Mouse (Mus musculus): ENCODE results near the gene Ggta1. TPM values are rescaled to one million over a fixed set of nuclear protein-coding genes. Genes with fewer than 3 reads are reported as not detected.

Gene Ggta1
- polyA plus RNA-seq, 1 experiment from 2014 or later: 5.0 TPM

GRCm38 (mm10) chr2:35419243-35419642 lies 43.8 kb downstream of the Ggta1 start:
- H3K27ac ChIP-seq: no peak overlapping the region
- peaks cover 9% of the 10 kb centered on the region; the same call in 1 of the 2 replicates for H3K36me3 ChIP-seq
- WGBS: 89% methylated on average over 4 of the region's 4 CpGs
- no peaks in the 10 kb centered on the region for H3K27me3 ChIP-seq (ENCODE audit: insufficient read depth, poor library complexity, severe bottlenecking)
- H3K4me1 ChIP-seq (replicated peaks): no peaks in the 10 kb centered on the region
- DNase-seq (ENCODE audit: low spot score): no peak
- H3K9me3 ChIP-seq: peaks cover 5% of the 10 kb centered on the region; the same call in 1 of the 2 replicates
- no peak overlapping the region for H3K4me3 ChIP-seq

GRCm38 (mm10) chr2:35417231-35417630 lies 45.8 kb downstream of the Ggta1 start:
- peaks cover 9% of the 10 kb centered on the region; the same call in 1 of the 2 replicates for H3K36me3 ChIP-seq
- H3K4me1 ChIP-seq (replicated peaks): peaks cover 5% of the 10 kb centered on the region; the same call in 1 of the 2 replicates
- no peaks in the 10 kb centered on the region for H3K27me3 ChIP-seq (ENCODE audit: insufficient read depth, poor library complexity, severe bottlenecking)
- no peak overlapping the region for H3K27ac ChIP-seq
- H3K9me3 ChIP-seq: peaks cover 5% of the 10 kb centered on the region; the same call in 1 of the 2 replicates
- WGBS: 81% methylated on average over 1 of the region's 1 CpGs
- no peak overlapping the region for H3K4me3 ChIP-seq
- DNase-seq (ENCODE audit: low spot score): no peak

- Histone ChIP-seq H3K36me3 (peaks cover 9% of the 10 kb centered on the region; the same call in 1 of the 2 replicates), H3K27ac (no peak overlapping the region), H3K27me3 (ENCODE audit: insufficient read depth, poor library complexity, severe bottlenecking) (no peaks in the 10 kb centered on the region), H3K4me3 (no peak overlapping the region), H3K4me1 (replicated peaks) (peaks cover 5% of the 10 kb centered on the region; the same call in 1 of the 2 replicates), H3K9me3 (peaks cover 5% of the 10 kb centered on the region; the same call in 1 of the 2 replicates)
- no peak for DNase-seq (ENCODE audit: low spot score)
- WGBS: 81% methylated on average over 6 of the region's 6 CpGs
Observed at GRCm38 (mm10) chr2:35416473-35416872, 46.6 kb downstream of the Ggta1 start.

GRCm38 (mm10) chr2:35412810-35413209 lies 50.2 kb downstream of the Ggta1 start:
- no peaks in the 10 kb centered on the region for H3K27me3 ChIP-seq (ENCODE audit: insufficient read depth, poor library complexity, severe bottlenecking)
- no peak overlapping the region for H3K27ac ChIP-seq
- no peaks in the 10 kb centered on the region for H3K9me3 ChIP-seq
- DNase-seq (ENCODE audit: low spot score): no peak
- no peak overlapping the region for H3K4me3 ChIP-seq
- 96% methylated on average over 3 of the region's 3 CpGs for WGBS
- H3K4me1 ChIP-seq (replicated peaks): peaks cover 5% of the 10 kb centered on the region; the same call in 1 of the 2 replicates
- no peaks in the 10 kb centered on the region for H3K36me3 ChIP-seq

- no peak for DNase-seq (ENCODE audit: low spot score)
- H3K36me3 ChIP-seq: no peaks in the 10 kb centered on the region
- no peak overlapping the region for H3K27ac ChIP-seq
- H3K9me3 ChIP-seq: no peaks in the 10 kb centered on the region
- 86% methylated on average over 2 of the region's 2 CpGs for whole genome bisulfite sequencing
- peaks cover 5% of the 10 kb centered on the region; the same call in 1 of the 2 replicates for H3K4me1 ChIP-seq (replicated peaks)
- no peak overlapping the region for H3K4me3 ChIP-seq
- H3K27me3 ChIP-seq (ENCODE audit: insufficient read depth, poor library complexity, severe bottlenecking): no peaks in the 10 kb centered on the region
Observed at GRCm38 (mm10) chr2:35412246-35412645, 50.8 kb downstream of the Ggta1 start.

GRCm38 (mm10) chr2:35411640-35412190 lies 51.3 kb downstream of the Ggta1 start:
- no peak for DNase-seq (ENCODE audit: low spot score)
- Histone ChIP-seq H3K27ac (no peak overlapping the region), H3K27me3 (ENCODE audit: insufficient read depth, poor library complexity, severe bottlenecking) (no peaks in the 10 kb centered on the region), H3K4me1 (replicated peaks) (peaks cover 5% of the 10 kb centered on the region; the same call in 1 of the 2 replicates), H3K9me3 (no peaks in the 10 kb centered on the region), H3K36me3 (no peaks in the 10 kb centered on the region), H3K4me3 (no peak overlapping the region)
- WGBS: 82% methylated on average over 10 of the region's 10 CpGs

- no peaks in the 10 kb centered on the region for H3K9me3 ChIP-seq
- 87% methylated on average over 6 of the region's 6 CpGs for WGBS
- H3K4me3 ChIP-seq: no peak overlapping the region
- no peak overlapping the region for H3K27ac ChIP-seq
- H3K36me3 ChIP-seq: no peaks in the 10 kb centered on the region
- peaks cover 8% of the 10 kb centered on the region for H3K4me1 ChIP-seq (replicated peaks)
- no peak for DNase-seq (ENCODE audit: low spot score)
- no peaks in the 10 kb centered on the region for H3K27me3 ChIP-seq (ENCODE audit: insufficient read depth, poor library complexity, severe bottlenecking)
Observed at GRCm38 (mm10) chr2:35409466-35409865, 53.6 kb downstream of the Ggta1 start.

- 81% methylated on average over 5 of the region's 5 CpGs for WGBS
- H3K27ac ChIP-seq: no peak overlapping the region
- no peak overlapping the region for H3K4me3 ChIP-seq
- no peaks in the 10 kb centered on the region for H3K36me3 ChIP-seq
- H3K27me3 ChIP-seq (ENCODE audit: insufficient read depth, poor library complexity, severe bottlenecking): no peaks in the 10 kb centered on the region
- H3K9me3 ChIP-seq: no peaks in the 10 kb centered on the region
- peaks cover 6% of the 10 kb centered on the region for H3K4me1 ChIP-seq (replicated peaks)
- no peak for DNase-seq (ENCODE audit: low spot score)
Observed at GRCm38 (mm10) chr2:35408409-35409110, 54.5 kb downstream of the Ggta1 start.

GRCm38 (mm10) chr2:35407878-35408277 lies 55.2 kb downstream of the Ggta1 start:
- Histone ChIP-seq H3K27ac (no peak overlapping the region), H3K9me3 (no peaks in the 10 kb centered on the region), H3K36me3 (no peaks in the 10 kb centered on the region), H3K4me1 (replicated peaks) (peaks cover 3% of the 10 kb centered on the region; the same call in 1 of the 2 replicates), H3K4me3 (no peak overlapping the region), H3K27me3 (ENCODE audit: insufficient read depth, poor library complexity, severe bottlenecking) (no peaks in the 10 kb centered on the region)
- DNase-seq (ENCODE audit: low spot score): no peak
- 82% methylated on average over 7 of the region's 7 CpGs for whole genome bisulfite sequencing

GRCm38 (mm10) chr2:35407266-35407665 lies 55.8 kb downstream of the Ggta1 start:
- Histone ChIP-seq H3K27ac (no peak overlapping the region), H3K4me1 (replicated peaks) (peaks cover 3% of the 10 kb centered on the region; the same call in 1 of the 2 replicates), H3K36me3 (no peaks in the 10 kb centered on the region), H3K27me3 (ENCODE audit: insufficient read depth, poor library complexity, severe bottlenecking) (no peaks in the 10 kb centered on the region), H3K4me3 (no peak overlapping the region), H3K9me3 (no peaks in the 10 kb centered on the region)
- WGBS: 82% methylated on average over 6 of the region's 6 CpGs
- DNase-seq (ENCODE audit: low spot score): no peak

- H3K4me3 ChIP-seq: no peak overlapping the region
- H3K9me3 ChIP-seq: no peaks in the 10 kb centered on the region
- H3K4me1 ChIP-seq (replicated peaks): peaks cover 3% of the 10 kb centered on the region; the same call in 1 of the 2 replicates
- no peaks in the 10 kb centered on the region for H3K27me3 ChIP-seq (ENCODE audit: insufficient read depth, poor library complexity, severe bottlenecking)
- H3K36me3 ChIP-seq: no peaks in the 10 kb centered on the region
- no peak overlapping the region for H3K27ac ChIP-seq
- no peak for DNase-seq (ENCODE audit: low spot score)
- 65% methylated on average over 1 of the region's 1 CpGs for WGBS
Observed at GRCm38 (mm10) chr2:35406611-35407010, 56.4 kb downstream of the Ggta1 start.

- 94% methylated on average over 16 of the region's 16 CpGs for WGBS
- no peak for DNase-seq (ENCODE audit: low spot score)
- H3K4me3 ChIP-seq: no peak overlapping the region
Observed at GRCm38 (mm10) chr2:35402391-35402790, 60.6 kb downstream of the Ggta1 start.

GRCm38 (mm10) chr2:35400739-35401138 lies 62.3 kb downstream of the Ggta1 start:
- Histone ChIP-seq H3K27me3 (ENCODE audit: insufficient read depth, poor library complexity, severe bottlenecking) (no peaks in the 10 kb centered on the region), H3K4me3 (no peak overlapping the region), H3K9me3 (no peaks in the 10 kb centered on the region), H3K36me3 (no peaks in the 10 kb centered on the region), H3K4me1 (replicated peaks) (no peaks in the 10 kb centered on the region), H3K27ac (no peak overlapping the region)
- DNase-seq (ENCODE audit: low spot score): no peak
- WGBS: 88% methylated on average over 7 of the region's 7 CpGs

More at GRCm38 (mm10) chr2:35402391-35402790, 60.6 kb downstream of the Ggta1 start:
- no peaks in the 10 kb centered on the region for H3K36me3 ChIP-seq
- no peaks in the 10 kb centered on the region for H3K9me3 ChIP-seq
- no peaks in the 10 kb centered on the region for H3K27me3 ChIP-seq (ENCODE audit: insufficient read depth, poor library complexity, severe bottlenecking)
- H3K27ac ChIP-seq: no peak overlapping the region
- H3K4me1 ChIP-seq (replicated peaks): peaks cover 3% of the 10 kb centered on the region; the same call in 1 of the 2 replicates

Data from hindbrain, embryonic 10.5 days (tissue).